Mouse (Mus musculus) heart, embryonic 11.5 days (tissue): ENCODE results near the gene Msi2. TPM values are rescaled to one million over a fixed set of nuclear protein-coding genes. Genes with fewer than 3 reads are reported as not detected.

Experiments used
- ATAC-seq: fragments of 200-750 bp; cut with Nextera tagmentation; replicated peaks from 2 replicates; pipeline ENCODE4 v1.8.0; 2017; ENCODE audit warnings: moderate library complexity; ENCODE audit not compliant: insufficient number of reproducible peaks, low FRiP score, low TSS enrichment
- H3K27ac ChIP-seq: fragments of 300-500 bp; sonication (generic); 2 replicates; pipeline ENCODE4 v1.5.1; 2014; ENCODE audit warnings: mild to moderate bottlenecking, low read depth, low read length
- H3K27me3 ChIP-seq: fragments of 300-500 bp; sonication (generic); 2 replicates; pipeline ENCODE4 v1.6.1; 2014; ENCODE audit warnings: mild to moderate bottlenecking, low read length, mixed read lengths; ENCODE audit not compliant: control insufficient read depth, insufficient read depth
- H3K36me3 ChIP-seq: fragments of 300-500 bp; sonication (generic); 2 replicates; pipeline ENCODE4 v1.6.1; 2014; ENCODE audit warnings: mild to moderate bottlenecking, low read length, moderate library complexity, mixed read lengths; ENCODE audit not compliant: control insufficient read depth, insufficient read depth
- H3K4me1 ChIP-seq: fragments of 300-500 bp; sonication (generic); 2 replicates; pipeline ENCODE4 v1.6.1; 2014; ENCODE audit warnings: low read length; ENCODE audit not compliant: control insufficient read depth, insufficient read depth
- H3K4me2 ChIP-seq: fragments of 300-500 bp; sonication (generic); 2 replicates; pipeline ENCODE4 v1.6.1; 2014; ENCODE audit warnings: mild to moderate bottlenecking, moderate library complexity
- H3K4me3 ChIP-seq: fragments of 300-500 bp; sonication (generic); 2 replicates; pipeline ENCODE4 v1.5.1; 2014; ENCODE audit warnings: low read depth, low read length
- H3K9ac ChIP-seq: fragments of 300-500 bp; sonication (generic); 2 replicates; pipeline ENCODE4 v1.6.1; 2014; ENCODE audit warnings: mild to moderate bottlenecking, low read depth, low read length, moderate library complexity
- H3K9me3 ChIP-seq: fragments of 300-500 bp; sonication (generic); replicated peaks from 2 replicates; pipeline ENCODE4 v1.6.1; 2016; ENCODE audit warnings: low read length; ENCODE audit not compliant: control insufficient read depth
- WGBS: fragments of 180-500 bp; shearing (Covaris S2); extraction: QIAGEN DNeasy Blood & Tissue Kit; methylation state at CpG from one replicate; pipeline ENCODE4 v1.1.7; 2014; ENCODE audit not compliant: insufficient replicate concordance; 5-methylcytosine and 5-hydroxymethylcytosine counted together
- polyA plus RNA-seq: library from polyadenylated mRNA; unstranded; fragments of >200 nt; fragmentation: Nextera tagmentation; extraction: Ambion mirVana; gene quantifications from 2 replicates; pipeline ENCODE4 v1.2.1, GENCODE M21; 2014

Msi2 gene
- polyA plus RNA-seq, 1 experiment from 2014 or later: 18.4 TPM

- H3K4me2 ChIP-seq: no peak overlapping the region
- H3K4me1 ChIP-seq: peaks cover 29% of the 10 kb centered on the region
- H3K9me3 ChIP-seq: no peaks in the 10 kb centered on the region
- no peak overlapping the region for H3K9ac ChIP-seq
- H3K27me3 ChIP-seq: no peaks in the 10 kb centered on the region
- H3K4me3 ChIP-seq: no peak overlapping the region
- H3K36me3 ChIP-seq: no peaks in the 10 kb centered on the region
- 87% methylated on average over 6 of the region's 6 CpGs for WGBS
- no peak overlapping the region for H3K27ac ChIP-seq
- no peak for ATAC-seq
These were observed 282.8 kb downstream of the Msi2 start for GRCm38 (mm10) chr11:88435543-88435942.

- ATAC-seq: no peak
These were observed 286.7 kb downstream of the Msi2 start for GRCm38 (mm10) chr11:88431363-88432269.

GRCm38 (mm10) chr11:88430292-88430691 is 288.0 kb downstream of the Msi2 start:
- H3K27ac ChIP-seq: no peak overlapping the region
- H3K4me2 ChIP-seq: no peak overlapping the region
- peaks cover 4% of the 10 kb centered on the region; the same call in 1 of the 2 replicates for H3K36me3 ChIP-seq
- WGBS: 86% methylated on average over 8 of the region's 8 CpGs
- no peak for ATAC-seq
- no peaks in the 10 kb centered on the region for H3K9me3 ChIP-seq
- peaks cover 16% of the 10 kb centered on the region for H3K4me1 ChIP-seq
- H3K4me3 ChIP-seq: no peak overlapping the region
- H3K27me3 ChIP-seq: no peaks in the 10 kb centered on the region
- no peak overlapping the region for H3K9ac ChIP-seq

More at GRCm38 (mm10) chr11:88431363-88432269, 286.7 kb downstream of the Msi2 start:
- Histone ChIP-seq H3K4me2 (no peak overlapping the region), H3K36me3 (peaks cover 4% of the 10 kb centered on the region; the same call in 1 of the 2 replicates), H3K4me3 (no peak overlapping the region), H3K4me1 (peaks cover 13% of the 10 kb centered on the region; the same call in 1 of the 2 replicates), H3K27ac (no peak overlapping the region), H3K27me3 (no peaks in the 10 kb centered on the region), H3K9me3 (no peaks in the 10 kb centered on the region), H3K9ac (no peak overlapping the region)
- 84% methylated on average over 22 of the region's 22 CpGs for WGBS

GRCm38 (mm10) chr11:88429680-88430079 is 288.6 kb downstream of the Msi2 start:
- 88% methylated on average over 6 of the region's 6 CpGs for WGBS

GRCm38 (mm10) chr11:88425631-88426101 is 292.6 kb downstream of the Msi2 start:
- Histone ChIP-seq H3K4me2 (0 out of 2 replicates have a peak overlapping the region, but pooled peaks have one; percentile 11), H3K4me3 (no peak overlapping the region), H3K9me3 (no peaks in the 10 kb centered on the region), H3K27me3 (no peaks in the 10 kb centered on the region), H3K27ac (peak overlapping the region; percentile 64; the same call in 1 of the 2 replicates), H3K9ac (no peak overlapping the region), H3K4me1 (peaks cover 41% of the 10 kb centered on the region), H3K36me3 (peaks cover 4% of the 10 kb centered on the region; the same call in 1 of the 2 replicates)
- 28% methylated on average over 9 of the region's 9 CpGs for WGBS
- ATAC-seq: no peak

More at GRCm38 (mm10) chr11:88429680-88430079, 288.6 kb downstream of the Msi2 start:
- Histone ChIP-seq H3K9ac (no peak overlapping the region), H3K27ac (no peak overlapping the region), H3K27me3 (no peaks in the 10 kb centered on the region), H3K36me3 (peaks cover 4% of the 10 kb centered on the region; the same call in 1 of the 2 replicates), H3K4me2 (no peak overlapping the region), H3K4me3 (no peak overlapping the region), H3K4me1 (peaks cover 21% of the 10 kb centered on the region), H3K9me3 (no peaks in the 10 kb centered on the region)
- ATAC-seq: no peak

- Histone ChIP-seq H3K36me3 (no peaks in the 10 kb centered on the region), H3K4me2 (no peak overlapping the region), H3K4me1 (peaks cover 51% of the 10 kb centered on the region), H3K27me3 (no peaks in the 10 kb centered on the region), H3K9me3 (no peaks in the 10 kb centered on the region), H3K9ac (no peak overlapping the region), H3K27ac (no peak overlapping the region; the same call in 1 of the 2 replicates), H3K4me3 (no peak overlapping the region)
- no peak for ATAC-seq
- WGBS: 72% methylated on average over 20 of the region's 20 CpGs
These were observed 294.1 kb downstream of the Msi2 start for GRCm38 (mm10) chr11:88424034-88424767.

- Histone ChIP-seq H3K9ac (0 out of 2 replicates have a peak overlapping the region, but pooled peaks have one; percentile 34), H3K9me3 (no peaks in the 10 kb centered on the region), H3K27me3 (no peaks in the 10 kb centered on the region), H3K4me1 (peaks cover 67% of the 10 kb centered on the region), H3K27ac (peak overlapping the region; percentile 41; the same call in 1 of the 2 replicates), H3K4me2 (no peak overlapping the region), H3K4me3 (no peak overlapping the region), H3K36me3 (no peaks in the 10 kb centered on the region; the same call in 1 of the 2 replicates)
- ATAC-seq: no peak
- WGBS: 67% methylated on average over 9 of the region's 9 CpGs
These were observed 297.2 kb downstream of the Msi2 start for GRCm38 (mm10) chr11:88421057-88421578.
